Mouse (Mus musculus) midbrain, embryonic 14.5 days (tissue): ENCODE measurements around the gene Mrps21. TPM values are rescaled to one million over a fixed set of nuclear protein-coding genes. Genes with fewer than 3 reads are reported as not detected.

Source experiments
- ATAC-seq: fragments of 200-750 bp; cut with Nextera tagmentation; 2 replicates; pipeline ENCODE4 v1.8.0; 2017; ENCODE audit warnings: moderate number of reproducible peaks, moderate library complexity; ENCODE audit not compliant: low FRiP score, low TSS enrichment
- DNase-seq: peaks from one replicate; pipeline ENCODE4 v3.0.0-alpha.2; 2015
- H3K27ac ChIP-seq: fragments of 300-500 bp; sonication (generic); replicated peaks from 2 replicates; pipeline ENCODE4 v1.5.1; 2014; ENCODE audit warnings: mild to moderate bottlenecking, low read depth, low read length, moderate library complexity
- H3K27me3 ChIP-seq: fragments of 300-500 bp; sonication (generic); 2 replicates; pipeline ENCODE4 v1.6.1; 2014; ENCODE audit warnings: low read length, control low read depth, mixed read lengths; ENCODE audit not compliant: control insufficient read depth, insufficient read depth
- H3K36me3 ChIP-seq: fragments of 300-500 bp; sonication (generic); 2 replicates; pipeline ENCODE4 v1.6.1; 2014; ENCODE audit warnings: low read length, control low read depth; ENCODE audit not compliant: control insufficient read depth, insufficient read depth
- H3K4me1 ChIP-seq: fragments of 300-500 bp; sonication (generic); 2 replicates; pipeline ENCODE4 v1.6.1; 2014; ENCODE audit warnings: mild to moderate bottlenecking, antibody characterized with exemption, low read length, control low read depth; ENCODE audit not compliant: control insufficient read depth, insufficient read depth
- H3K4me2 ChIP-seq: fragments of 300-500 bp; sonication (generic); 2 replicates; pipeline ENCODE4 v1.6.1; 2014; ENCODE audit warnings: mild to moderate bottlenecking, low read length, moderate library complexity
- H3K4me3 ChIP-seq: fragments of 300-500 bp; sonication (generic); replicated peaks from 2 replicates; pipeline ENCODE4 v1.5.1; 2014; ENCODE audit warnings: low read depth, low read length
- H3K9ac ChIP-seq: fragments of 300-500 bp; sonication (generic); replicated peaks from 2 replicates; pipeline ENCODE4 v1.6.1; 2014; ENCODE audit warnings: mild to moderate bottlenecking, low read length, moderate library complexity
- H3K9me3 ChIP-seq: fragments of 300-500 bp; sonication (generic); 2 replicates; pipeline ENCODE4 v1.6.1; 2016; ENCODE audit warnings: low read length, control low read depth, mixed read lengths; ENCODE audit not compliant: control insufficient read depth
- WGBS: fragments of 180-500 bp; shearing (Covaris S2); extraction: QIAGEN DNeasy Blood & Tissue Kit; methylation state at CpG from one replicate; pipeline ENCODE4 v1.1.7; 2014; 5-methylcytosine and 5-hydroxymethylcytosine counted together
- polyA plus RNA-seq: library from polyadenylated mRNA; unstranded; fragments of >200 nt; fragmentation: Nextera tagmentation; extraction: Ambion mirVana; gene quantifications from 2 replicates; pipeline ENCODE4 v1.2.1, GENCODE M21; 2014

Mrps21 gene
- polyA plus RNA-seq, 1 experiment from 2014 or later, result 271 TPM

DNA sequence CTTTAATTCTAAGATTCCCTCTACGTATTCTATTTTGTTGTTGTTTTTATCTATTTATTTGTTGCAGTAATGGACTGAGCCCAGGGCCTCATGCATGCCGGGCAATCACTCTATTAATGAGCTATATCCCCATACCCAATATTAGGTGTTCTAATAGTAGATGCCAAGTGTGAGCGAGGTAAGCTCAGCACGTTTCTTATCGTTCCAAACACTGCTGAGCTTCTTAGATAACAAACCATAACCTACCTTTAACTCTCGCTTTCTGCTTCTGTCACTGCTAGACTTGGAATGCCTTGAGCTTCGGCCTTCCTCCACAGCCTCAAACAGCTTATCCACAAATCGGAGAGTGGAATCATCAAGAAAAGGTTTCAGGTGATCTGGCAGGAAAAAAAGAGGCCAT is 20.0 kb downstream of the Mrps21 start:
- WGBS, result 99% methylated on average over 8 of the region's 8 CpGs
- H3K36me3 ChIP-seq, result peaks cover 64% of the 10 kb centered on the region
- ATAC-seq, result no peak

DNA sequence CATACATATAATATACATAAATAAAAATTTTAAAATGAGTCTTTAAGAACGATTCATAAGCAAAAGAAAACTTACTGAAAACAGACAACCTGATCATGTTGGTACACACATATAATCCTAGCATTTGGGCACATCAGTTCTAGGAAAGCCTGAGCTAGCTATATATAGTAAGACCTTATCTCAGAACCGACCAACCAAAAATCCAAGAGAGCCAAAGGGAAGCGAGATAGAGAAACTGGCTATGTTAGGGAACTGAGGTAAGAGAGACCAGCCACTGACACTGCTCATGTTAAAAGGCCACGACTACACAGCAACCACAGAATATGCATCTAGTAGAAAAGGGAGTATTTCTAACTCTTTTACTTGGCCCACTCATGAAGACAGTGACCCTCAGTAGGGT is 20.7 kb downstream of the Mrps21 start:
- Histone ChIP-seq H3K4me1 (peaks cover 4% of the 10 kb centered on the region; the same call in 1 of the 2 replicates), H3K4me3 (no peak overlapping the region), H3K27ac (no peak overlapping the region), H3K36me3 (peaks cover 71% of the 10 kb centered on the region), H3K9ac (no peak overlapping the region), H3K4me2 (no peak overlapping the region), H3K9me3 (no peaks in the 10 kb centered on the region), H3K27me3 (no peaks in the 10 kb centered on the region)
- no peak for DNase-seq
- WGBS, result 87% methylated on average over 4 of the region's 4 CpGs
- no peak for ATAC-seq

More for the DNA sequence above, 20.0 kb downstream of the Mrps21 start:
- Histone ChIP-seq H3K9ac (no peak overlapping the region), H3K9me3 (no peaks in the 10 kb centered on the region), H3K4me3 (no peak overlapping the region), H3K4me2 (no peak overlapping the region), H3K27ac (no peak overlapping the region), H3K27me3 (no peaks in the 10 kb centered on the region), H3K4me1 (peaks cover 6% of the 10 kb centered on the region; the same call in 1 of the 2 replicates)
- DNase-seq, result no peak

DNA sequence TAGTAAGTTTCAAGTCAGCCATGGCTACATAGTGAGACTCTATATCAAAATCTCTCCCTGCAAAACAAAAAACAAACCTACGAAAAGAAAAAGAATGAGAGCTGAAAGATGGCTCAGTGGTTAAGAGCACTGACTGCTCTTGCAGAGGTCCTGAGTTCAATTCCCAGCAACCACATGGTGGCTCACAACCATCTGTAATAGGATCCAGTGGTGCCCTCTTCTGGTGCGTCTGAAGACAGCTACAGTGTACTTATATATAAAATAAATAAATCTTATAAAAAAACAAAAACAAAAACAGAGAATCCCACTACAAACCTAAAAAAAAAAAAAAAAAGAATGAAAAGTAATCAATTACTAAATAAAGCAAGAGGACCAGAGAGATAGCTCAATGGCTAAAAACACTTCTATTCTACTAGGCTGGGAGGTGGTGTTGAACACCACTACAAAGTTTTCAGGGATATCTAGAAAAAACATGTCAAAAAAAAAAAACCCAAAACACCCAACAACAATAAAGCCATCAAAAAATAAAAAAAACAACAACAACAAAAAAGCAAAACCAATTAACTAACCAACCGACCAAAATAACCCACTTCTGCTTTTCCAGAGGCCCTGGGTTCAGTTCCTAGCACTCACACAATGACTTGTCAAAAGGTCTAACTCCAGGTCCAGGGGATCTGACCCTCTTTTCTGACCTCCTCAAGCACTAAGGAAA is 28.7 kb downstream of the Mrps21 start:
- no peak overlapping the region for H3K27ac ChIP-seq
- no peaks in the 10 kb centered on the region for H3K4me1 ChIP-seq
- no peaks in the 10 kb centered on the region for H3K9me3 ChIP-seq
- DNase-seq (no peak), ATAC-seq (no peak)
- H3K27me3 ChIP-seq, result no peaks in the 10 kb centered on the region
- no peak overlapping the region for H3K9ac ChIP-seq
- H3K36me3 ChIP-seq, result peaks cover 85% of the 10 kb centered on the region
- no peak overlapping the region for H3K4me2 ChIP-seq
- whole genome bisulfite sequencing, result 93% methylated on average over 3 of the region's 3 CpGs
- no peak overlapping the region for H3K4me3 ChIP-seq

DNA sequence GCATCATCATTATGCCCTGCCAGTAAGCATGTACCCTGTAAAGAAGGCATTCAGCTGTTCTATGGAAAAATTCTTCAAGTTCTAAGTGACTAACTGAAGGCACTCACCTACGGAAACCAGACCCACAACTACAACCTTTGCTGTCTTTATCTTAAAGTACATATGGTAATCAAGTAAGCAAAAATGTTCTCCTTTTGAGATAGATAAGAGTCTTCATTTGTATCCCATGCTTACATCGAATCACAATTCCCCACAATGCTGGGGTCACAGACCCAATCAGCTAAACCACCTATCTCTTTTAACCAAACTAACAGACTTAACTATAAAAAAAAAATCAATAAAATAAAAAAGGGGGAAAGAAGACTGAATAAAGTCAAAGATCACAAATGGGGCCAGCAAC is 32.1 kb downstream of the Mrps21 start:
- ATAC-seq (no peak), DNase-seq (no peak)
- H3K27ac ChIP-seq, result no peak overlapping the region
- H3K9ac ChIP-seq, result no peak overlapping the region
- peaks cover 76% of the 10 kb centered on the region for H3K36me3 ChIP-seq
- H3K4me3 ChIP-seq, result no peak overlapping the region
- no peaks in the 10 kb centered on the region for H3K9me3 ChIP-seq
- no peaks in the 10 kb centered on the region for H3K27me3 ChIP-seq
- no peak overlapping the region for H3K4me2 ChIP-seq
- WGBS, result 91% methylated on average over 2 of the region's 2 CpGs
- H3K4me1 ChIP-seq, result no peaks in the 10 kb centered on the region

- no peak overlapping the region for H3K4me3 ChIP-seq
- DNase-seq (no peak), ATAC-seq (no peak)
- H3K27ac ChIP-seq, result no peak overlapping the region
- WGBS, result 98% methylated on average over 4 of the region's 4 CpGs
- no peak overlapping the region for H3K9ac ChIP-seq
- no peaks in the 10 kb centered on the region for H3K9me3 ChIP-seq
- peaks cover 49% of the 10 kb centered on the region for H3K36me3 ChIP-seq
- no peaks in the 10 kb centered on the region for H3K4me1 ChIP-seq
- H3K27me3 ChIP-seq, result no peaks in the 10 kb centered on the region
- no peak overlapping the region for H3K4me2 ChIP-seq
Observed at GRCm38 (mm10) chr3:95829053-95829452, 42.3 kb downstream of the Mrps21 start.

GRCm38 (mm10) chr3:95826275-95826674 is 45.0 kb downstream of the Mrps21 start:
- H3K27ac ChIP-seq, result no peak overlapping the region
- no peaks in the 10 kb centered on the region for H3K27me3 ChIP-seq
- no peak for ATAC-seq
- peaks cover 24% of the 10 kb centered on the region for H3K36me3 ChIP-seq
- 75% methylated on average over 2 of the region's 2 CpGs for WGBS
- H3K4me1 ChIP-seq, result no peaks in the 10 kb centered on the region
- H3K4me2 ChIP-seq, result no peak overlapping the region
- DNase-seq, result no peak
- H3K9ac ChIP-seq, result no peak overlapping the region
- H3K9me3 ChIP-seq, result no peaks in the 10 kb centered on the region
- H3K4me3 ChIP-seq, result no peak overlapping the region

DNA sequence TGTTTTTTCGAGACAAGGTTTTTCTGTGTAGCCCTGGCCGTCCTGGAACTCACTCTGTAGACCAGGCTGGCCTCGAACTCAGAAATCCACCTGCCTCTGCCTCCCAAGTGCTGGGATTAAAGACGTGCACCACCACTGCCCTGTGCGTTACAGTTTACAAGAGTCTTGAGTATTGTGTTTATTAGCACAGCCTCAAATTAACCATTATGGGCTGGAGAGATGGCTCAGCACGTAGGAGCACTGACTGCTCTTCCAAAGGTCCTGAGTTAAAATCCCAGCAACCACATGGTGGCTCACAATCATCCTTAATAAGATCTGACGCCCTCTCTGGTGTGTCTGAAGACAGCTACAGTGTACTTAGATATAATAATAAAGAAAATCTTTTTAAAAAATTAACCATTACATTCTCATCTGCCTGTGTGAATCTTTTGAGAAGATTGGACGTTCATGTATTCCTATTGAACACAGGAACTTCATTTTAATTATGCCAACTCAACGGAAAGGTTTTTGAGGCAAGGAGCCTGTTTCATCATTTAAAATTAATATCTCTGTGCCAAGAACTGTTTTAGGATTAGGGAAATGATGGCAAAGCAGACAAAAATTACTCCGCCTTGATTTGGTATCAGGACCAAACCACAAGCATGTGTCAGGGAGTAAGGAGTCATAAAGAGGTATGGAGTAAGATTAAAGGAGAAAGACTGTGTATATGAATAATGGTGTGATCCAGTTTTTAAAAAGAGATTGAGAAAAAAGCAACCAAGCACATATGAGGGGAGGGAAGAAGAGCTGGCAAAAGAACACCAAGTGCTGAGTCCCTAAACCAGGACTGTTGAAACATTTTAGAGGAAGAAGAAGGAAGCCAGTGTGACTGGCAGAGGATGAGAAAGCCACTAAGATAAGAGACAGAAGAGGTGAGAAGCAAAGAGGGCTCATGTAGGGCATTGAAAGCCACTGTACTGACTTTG is 51.0 kb downstream of the Mrps21 start:
- WGBS, result 43% methylated on average over 10 of the region's 10 CpGs
- peak; percentile 8 for DNase-seq

DNA sequence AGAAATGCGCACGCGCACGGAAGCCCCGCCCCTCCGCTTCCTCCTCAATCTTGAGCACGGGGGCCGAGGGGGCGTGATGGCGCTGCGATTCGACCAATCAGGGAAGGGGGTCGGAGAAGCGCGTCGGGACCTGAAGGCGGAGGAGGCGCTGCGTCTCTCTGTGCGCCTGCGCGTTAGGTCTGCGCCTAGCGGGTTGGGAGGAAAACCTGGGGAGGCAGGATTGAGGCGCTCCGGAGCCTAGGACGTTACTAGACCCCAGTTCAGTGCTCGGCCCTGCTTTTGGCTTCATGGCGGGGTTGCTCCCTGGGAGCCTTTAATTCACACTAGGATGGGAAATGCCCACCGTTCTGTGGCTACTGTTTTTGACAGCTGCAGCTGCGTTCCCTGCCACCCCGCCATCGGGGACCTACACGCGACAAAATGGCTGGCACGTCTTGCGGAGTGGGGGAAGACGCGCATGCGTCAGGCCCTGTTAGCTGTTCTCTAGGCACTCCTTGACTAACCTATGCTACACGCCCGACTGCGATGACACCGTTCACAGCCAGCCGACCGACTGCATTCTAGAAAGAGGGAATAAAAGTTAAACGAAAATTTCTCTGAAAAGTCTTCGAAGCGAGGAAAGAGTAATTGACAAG is 51.9 kb downstream of the Mrps21 start:
- Histone ChIP-seq H3K27me3 (no peaks in the 10 kb centered on the region), H3K4me1 (peaks cover 21% of the 10 kb centered on the region), H3K4me2 (peak overlapping the region; percentile 62), H3K27ac (peak overlapping the region; percentile 100), H3K4me3 (peak overlapping the region; percentile 74), H3K9me3 (no peaks in the 10 kb centered on the region), H3K36me3 (no peaks in the 10 kb centered on the region), H3K9ac (peak overlapping the region; percentile 97)
- WGBS, result under 1% methylated on average over 49 of the region's 49 CpGs
- DNase-seq (peak; percentile 100), ATAC-seq (peak; percentile 96)

More for the DNA sequence above, 51.0 kb downstream of the Mrps21 start:
- Histone ChIP-seq H3K9me3 (no peaks in the 10 kb centered on the region), H3K36me3 (no peaks in the 10 kb centered on the region), H3K4me2 (peak overlapping the region; percentile 62), H3K4me3 (peak overlapping the region; percentile 74), H3K9ac (peak overlapping the region; percentile 74; the same call in 1 of the 2 replicates), H3K4me1 (peaks cover 21% of the 10 kb centered on the region), H3K27ac (peak overlapping the region; percentile 100), H3K27me3 (no peaks in the 10 kb centered on the region)
- no peak for ATAC-seq
